Mouse (Mus musculus) liver, embryonic 14.5 days (tissue): ENCODE measurements at regions not wholly inside any gene's neighbourhood (a gene's known extent, or its start where the extent isn't known, plus 50 kb on each side); places are given as distances from the start of the nearest gene placed in this dataset.

ENCODE experiments used
- ATAC-seq: fragments of 200-750 bp; cut with Nextera tagmentation; 2 replicates; pipeline ENCODE4 v1.8.0; 2017; ENCODE audit warnings: moderate number of reproducible peaks, mild to moderate bottlenecking, moderate library complexity; ENCODE audit not compliant: insufficient read depth
- DNase-seq, 3 experiments: peaks; one replicate each; pipeline ENCODE4 v3.0.0-alpha.2; 2012 to 2013; ENCODE audit warnings: low read depth in 3 of 3, low spot score in 3 of 3
- H3K27ac ChIP-seq: fragments of 300-500 bp; sonication (generic); 2 replicates; pipeline ENCODE4 v1.5.1; 2014; ENCODE audit warnings: moderate library complexity, mild to moderate bottlenecking, control low read depth, inconsistent platforms
- H3K27me3 ChIP-seq: fragments of 300-500 bp; sonication (generic); 2 replicates; pipeline ENCODE4 v1.6.1; 2014; ENCODE audit warnings: mild to moderate bottlenecking, low read length, moderate library complexity; ENCODE audit not compliant: control insufficient read depth, insufficient read depth
- H3K36me3 ChIP-seq: fragments of 300-500 bp; sonication (generic); replicated peaks from 2 replicates; pipeline ENCODE4 v1.6.1; 2014; ENCODE audit warnings: low read depth; ENCODE audit not compliant: control insufficient read depth, insufficient read depth
- H3K4me1 ChIP-seq, 2 experiments: fragments of 200-500 bp in 1 of 2; fragments of 300-500 bp in 1 of 2; sonication (generic) in 1 of 2; replicated peaks; 2 replicates each; pipeline ENCODE4 v1.6.1; 2012 to 2014; ENCODE audit warnings: antibody characterized with exemption in 1 of 2, inconsistent platforms in 1 of 2, low read length in 1 of 2; ENCODE audit not compliant: control insufficient read depth in 2 of 2, insufficient read depth in 2 of 2
- H3K4me2 ChIP-seq: fragments of 300-500 bp; sonication (generic); 2 replicates; pipeline ENCODE4 v1.6.1; 2014; ENCODE audit warnings: low read depth, mild to moderate bottlenecking, control low read depth, moderate library complexity
- H3K4me3 ChIP-seq, 2 experiments: fragments of 200-500 bp in 1 of 2; fragments of 300-500 bp in 1 of 2; sonication (generic) in 1 of 2; 2 replicates each; pipeline ENCODE4 v1.5.1; 2012 to 2014; ENCODE audit warnings: low read depth in 2 of 2, low read length in 2 of 2, mild to moderate bottlenecking in 2 of 2, control low read depth in 1 of 2, inconsistent platforms in 1 of 2, moderate library complexity in 1 of 2; ENCODE audit not compliant: insufficient read depth in 1 of 2
- H3K9ac ChIP-seq: fragments of 300-500 bp; sonication (generic); replicated peaks from 2 replicates; pipeline ENCODE4 v1.6.1; 2014; ENCODE audit warnings: mild to moderate bottlenecking, control low read depth, moderate library complexity
- H3K9me3 ChIP-seq: fragments of 300-500 bp; sonication (generic); 2 replicates; pipeline ENCODE4 v1.6.1; 2016; ENCODE audit warnings: low read length, mixed read lengths; ENCODE audit not compliant: control insufficient read depth
- CTCF ChIP-seq: IDR thresholded peaks from 2 replicates; pipeline ENCODE4 v1.5.1; 2016; ENCODE audit warnings: antibody characterized with exemption, low read depth, control low read depth
- EP300 ChIP-seq: IDR thresholded peaks from 2 replicates; pipeline ENCODE4 v1.6.1; 2016; ENCODE audit warnings: antibody characterized with exemption, low read depth
- WGBS: fragments of 180-500 bp; shearing (Covaris S2); extraction: QIAGEN DNeasy Blood & Tissue Kit; methylation state at CpG from one replicate; pipeline ENCODE4 v1.1.7; 2014; ENCODE audit not compliant: insufficient replicate concordance; 5-methylcytosine and 5-hydroxymethylcytosine counted together

DNA sequence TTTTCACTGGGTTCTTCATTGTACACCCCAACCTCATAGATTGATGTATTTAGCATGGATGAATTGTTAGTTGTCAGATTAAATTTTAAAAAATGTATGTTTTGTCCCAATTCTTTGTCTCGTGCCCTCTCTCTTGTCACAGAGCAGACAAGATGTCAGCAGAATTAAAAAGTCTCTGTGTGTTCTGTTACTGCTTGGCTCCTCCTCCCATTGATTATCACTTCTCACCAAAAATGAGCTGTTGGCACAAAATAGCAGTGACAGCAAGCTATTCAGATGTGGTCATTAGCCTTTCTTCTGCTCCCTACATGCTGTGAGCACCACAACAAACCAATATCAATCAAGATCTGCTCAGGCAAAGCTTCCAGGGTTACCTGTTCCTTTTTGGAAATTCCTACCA lies 62.1 kb upstream of the Crim1 start:
- ATAC-seq, result no peak
- H3K4me3 ChIP-seq, result no peak overlapping the region
- H3K4me1 ChIP-seq, result no peaks in the 10 kb centered on the region
- H3K36me3 ChIP-seq, result no peaks in the 10 kb centered on the region
- TF ChIP-seq CTCF (no peak), EP300 (no peak)
- no peak overlapping the region for H3K4me2 ChIP-seq
- DNase-seq, result no peak
- WGBS, result 41% methylated on average over 1 of the region's 1 CpGs
- no peaks in the 10 kb centered on the region for H3K27me3 ChIP-seq
- H3K9ac ChIP-seq, result no peak overlapping the region
- no peaks in the 10 kb centered on the region for H3K9me3 ChIP-seq
- no peak overlapping the region for H3K27ac ChIP-seq

GRCm38 (mm10) chr17:78140660-78141059 lies 59.4 kb upstream of the Crim1 start:
- no peak for ATAC-seq
- Histone ChIP-seq H3K9ac (no peak overlapping the region), H3K4me2 (no peak overlapping the region), H3K27me3 (no peaks in the 10 kb centered on the region), H3K36me3 (no peaks in the 10 kb centered on the region), H3K4me1 (no peaks in the 10 kb centered on the region), H3K4me3 (no peak overlapping the region), H3K27ac (no peak overlapping the region), H3K9me3 (no peaks in the 10 kb centered on the region)
- DNase-seq, result no peak
- TF ChIP-seq EP300 (no peak), CTCF (no peak)
- 66% methylated on average over 7 of the region's 7 CpGs for WGBS

DNA sequence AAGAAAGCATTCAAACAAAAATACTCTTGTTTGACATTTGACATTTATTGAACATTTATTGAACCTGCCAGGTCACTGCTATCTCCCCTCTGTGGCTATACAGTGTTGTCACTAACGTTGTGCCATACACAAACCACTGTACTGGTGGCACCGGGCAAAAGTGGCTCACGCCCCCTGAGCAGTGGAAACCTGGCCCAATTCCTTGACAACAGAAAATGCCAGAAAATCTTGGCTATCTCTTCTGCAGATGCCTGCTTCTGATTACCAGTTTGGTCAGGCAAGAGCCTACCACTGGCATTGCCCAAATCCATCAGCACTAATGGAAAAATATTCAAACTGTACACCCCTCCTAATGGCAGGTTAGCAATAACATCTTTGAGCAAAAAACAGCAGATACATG lies 58.9 kb upstream of the Crim1 start:
- Histone ChIP-seq H3K36me3 (no peaks in the 10 kb centered on the region), H3K27me3 (no peaks in the 10 kb centered on the region), H3K27ac (no peak overlapping the region), H3K4me3 (no peak overlapping the region), H3K9ac (no peak overlapping the region), H3K4me2 (no peak overlapping the region), H3K9me3 (no peaks in the 10 kb centered on the region), H3K4me1 (no peaks in the 10 kb centered on the region)
- no peak for DNase-seq
- no peak for ATAC-seq
- TF ChIP-seq CTCF, result no peak
- no peak for TF ChIP-seq EP300
- WGBS, result 68% methylated on average over 3 of the region's 3 CpGs

DNA sequence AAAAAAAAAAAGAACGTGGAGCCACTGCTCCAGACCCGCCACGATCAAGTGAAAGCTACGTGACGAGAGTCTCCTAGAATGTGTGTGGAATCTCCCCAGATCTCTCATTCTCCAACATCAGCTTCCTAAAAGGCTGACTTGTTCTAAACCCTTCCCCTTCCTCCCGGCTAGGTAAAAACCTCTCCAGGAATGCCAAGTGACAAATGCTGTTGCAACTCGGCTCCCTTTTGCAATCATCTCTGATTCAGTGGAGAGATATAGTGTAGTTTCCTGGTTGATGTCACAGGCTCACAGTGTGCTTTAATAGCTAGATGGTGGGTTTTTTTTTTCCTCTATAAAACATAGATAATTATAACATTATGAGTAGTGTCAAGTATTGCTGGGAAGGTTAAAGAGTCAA lies 57.6 kb upstream of the Crim1 start:
- no peak overlapping the region for H3K4me3 ChIP-seq

DNA sequence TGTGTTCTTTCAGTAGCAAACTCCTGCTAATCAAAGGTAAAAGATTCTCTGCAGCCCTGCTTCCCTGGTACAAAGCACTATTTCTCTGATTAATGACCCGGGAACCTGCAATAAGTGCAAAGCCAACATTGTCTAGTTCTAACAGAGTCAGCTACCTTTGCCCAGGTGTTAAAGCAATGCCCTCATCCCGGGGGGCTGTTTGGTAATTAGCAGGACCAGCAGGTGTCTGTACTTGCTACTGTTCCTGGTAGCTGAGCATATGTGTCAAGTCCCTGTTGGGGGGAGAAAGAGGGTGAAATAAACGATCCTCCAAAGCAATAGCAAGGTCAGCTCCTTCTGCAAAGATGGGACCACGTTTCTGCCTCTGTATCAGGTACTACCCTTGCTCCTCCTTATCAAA lies 54.7 kb upstream of the Crim1 start:
- H3K27ac ChIP-seq, result no peak overlapping the region
- no peaks in the 10 kb centered on the region for H3K4me1 ChIP-seq
- 39% methylated on average over 4 of the region's 4 CpGs for WGBS
- H3K4me2 ChIP-seq, result no peak overlapping the region
- no peak overlapping the region for H3K4me3 ChIP-seq
- ATAC-seq (no peak), DNase-seq (no peak)
- no peaks in the 10 kb centered on the region for H3K27me3 ChIP-seq
- H3K36me3 ChIP-seq, result no peaks in the 10 kb centered on the region
- H3K9ac ChIP-seq, result no peak overlapping the region
- TF ChIP-seq CTCF (no peak), EP300 (no peak)
- H3K9me3 ChIP-seq, result no peaks in the 10 kb centered on the region

More for the DNA sequence above, 57.6 kb upstream of the Crim1 start:
- 65% methylated on average over 7 of the region's 7 CpGs for WGBS
- Histone ChIP-seq H3K4me2 (no peak overlapping the region), H3K27me3 (no peaks in the 10 kb centered on the region), H3K9me3 (no peaks in the 10 kb centered on the region), H3K4me1 (no peaks in the 10 kb centered on the region), H3K9ac (no peak overlapping the region), H3K27ac (no peak overlapping the region), H3K36me3 (no peaks in the 10 kb centered on the region)
- ATAC-seq (no peak), DNase-seq (no peak)
- no peak for TF ChIP-seq CTCF
- TF ChIP-seq EP300, result no peak
